Mouse (Mus musculus) left cerebral cortex, adult 2 months (tissue): ENCODE data around the gene Hdac1. TPM values are rescaled to one million over a fixed set of nuclear protein-coding genes. Genes with fewer than 3 reads are reported as not detected.

Experiments used
- DNase-seq, 2 experiments: peaks; one replicate each; pipeline ENCODE4 v3.0.0; 2021 to 2022; ENCODE audit warnings: low spot score in 2 of 2, mixed read lengths in 1 of 2; ENCODE audit errors: extremely low spot score in 1 of 2
- H3K27ac ChIP-seq: fragments of 200-600 bp; 2 replicates; pipeline ENCODE4 v1.8.1; 2022
- H3K4me3 ChIP-seq: fragments of 200-600 bp; 2 replicates; pipeline ENCODE4 v1.8.1; 2022
- CTCF ChIP-seq: fragments of 200-600 bp; IDR thresholded peaks from 2 replicates; pipeline ENCODE4 v1.8.1; 2022; ENCODE audit warnings: antibody characterized with exemption, mild to moderate bottlenecking, moderate library complexity
- intact Hi-C: fragments of 180-260 bp; cut with DNase I; formaldehyde crosslinking; loops from one replicate; pipeline ENCODE4 v1.15.1; 2025
- microRNA-seq, 2 experiments: library from miRNA; unstranded; fragments of <30 nt; microRNA quantifications; one replicate each; pipeline ENCODE4 v1.2.0; 2021
- total RNA-seq, 2 experiments: library from RNA; stranded (reverse); gene quantifications; 2 replicates each; pipeline ENCODE4 v1.2.3; 2021

Hdac1 gene
- total RNA-seq, 2 experiments from 2014 or later, result 26.5 to 29.5 TPM

GRCm38 (mm10) chr4:129490972-129491880, 51.3 kb downstream of the Hdac1 start, which contains the start of the genes Tssk3 and Fam229a:
TSS of gene Tssk3 (minus strand) at chr4:129491022.
TSS of gene Fam229a (plus strand) at chr4:129491190.
- peak; percentile 1 for TF ChIP-seq CTCF
- H3K4me3 ChIP-seq, result peak within 1 kb of the TSS; percentile 43
- peak in 1 of 2 experiments; percentile 48 for DNase-seq
- intact Hi-C loops, result loop anchor here (5.0 kb wide), 1 partner anchor 116 kb away; no protein-coding TSS in a partner anchor
- peak within 1 kb of the TSS; percentile 11; the same call in 1 of the 2 replicates for H3K27ac ChIP-seq

- TF ChIP-seq CTCF, result no peak
- Histone ChIP-seq H3K4me3 (no peak overlapping the region), H3K27ac (no peak overlapping the region)
- intact Hi-C loops, result no loop called here
- no peak for DNase-seq
Measured at GRCm38 (mm10) chr4:129481090-129481489, 61.4 kb downstream of the Hdac1 start.

- no peak for DNase-seq
- intact Hi-C loops, result no loop called here
- Histone ChIP-seq H3K4me3 (no peak overlapping the region), H3K27ac (no peak overlapping the region)
- TF ChIP-seq CTCF, result no peak
Measured at GRCm38 (mm10) chr4:129479863-129480262, 62.6 kb downstream of the Hdac1 start.

- TF ChIP-seq CTCF, result no peak
- H3K27ac ChIP-seq, result no peak overlapping the region
- H3K4me3 ChIP-seq, result no peak overlapping the region
- intact Hi-C loops, result no loop called here
- DNase-seq, result no peak
Measured at GRCm38 (mm10) chr4:129476047-129476446, 66.5 kb downstream of the Hdac1 start.

Small RNAs within 50 kb of the gene (microRNA-seq; reads per million reads assigned to microRNA genes)
- 0 reads per million in 2 experiments for gene Mir8119

Other genes starting within 250 kb of the Hdac1 start
- 100 to 1,000 TPM; 115 to 123 TPM for gene Rbbp4, start 207.3 kb downstream of the Hdac1 start, total RNA-seq
- 10 to 100 TPM; 29.4 to 30.1 TPM for gene Zbtb8os, start 207.0 kb downstream of the Hdac1 start, total RNA-seq
- 1 to 10 TPM; 5.1 to 5.8 TPM for gene Zbtb8a, start 164.6 kb downstream of the Hdac1 start, total RNA-seq
- gene Zbtb8b, start 101.9 kb downstream of the Hdac1 start, total RNA-seq, result 1 to 10 TPM; 5.0 to 5.2 TPM
- 10 to 100 TPM; 56.6 to 57.8 TPM for gene Bsdc1, start 81.1 kb downstream of the Hdac1 start, total RNA-seq
- gene Tssk3, start 51.7 kb downstream of the Hdac1 start, total RNA-seq, result not detected
- under 1 TPM in 1 of 2 experiments, not detected in 1; 0.91 TPM for gene Fam229a, start 51.5 kb downstream of the Hdac1 start, total RNA-seq
- gene Marcksl1, start 29.1 kb downstream of the Hdac1 start, total RNA-seq, result 100 to 1,000 TPM in 1 of 2 experiments, 10 to 100 TPM in 1; 96.0 to 102 TPM
- 1 to 10 TPM; 2.2 to 2.4 TPM for gene Lck, start 30.9 kb upstream of the Hdac1 start, total RNA-seq
- gene Fam167b, start 35.8 kb upstream of the Hdac1 start, total RNA-seq, result under 1 TPM; 0.40 to 0.77 TPM
- gene Eif3i, start 57.9 kb upstream of the Hdac1 start, total RNA-seq, result 100 to 1,000 TPM; 124 to 129 TPM
- gene Tmem234, start 58.0 kb upstream of the Hdac1 start, total RNA-seq, result 10 to 100 TPM; 89.3 to 94.8 TPM
- gene Dcdc2b, start 71.5 kb upstream of the Hdac1 start, total RNA-seq, result 1 to 10 TPM; 5.7 to 6.2 TPM
- 10 to 100 TPM; 30.1 to 34.8 TPM for gene Iqcc, start 76.4 kb upstream of the Hdac1 start, total RNA-seq
- 10 to 100 TPM; 50.9 to 67.0 TPM for gene Ccdc28b, start 81.2 kb upstream of the Hdac1 start, total RNA-seq
- gene Txlna, start 98.4 kb upstream of the Hdac1 start, total RNA-seq, result 10 to 100 TPM; 42.1 to 52.1 TPM
- gene Kpna6, start 130.1 kb upstream of the Hdac1 start, total RNA-seq, result 10 to 100 TPM; 84.2 to 94.0 TPM
- gene Tmem39b, start 154.1 kb upstream of the Hdac1 start, total RNA-seq, result 10 to 100 TPM; 14.5 to 14.9 TPM
- 10 to 100 TPM; 89.7 to 92.6 TPM for gene Khdrbs1, start 199.6 kb upstream of the Hdac1 start, total RNA-seq